Mouse (Mus musculus) kidney, adult 11 months (tissue): Measurements from ENCODE around the gene Aftph.
A peak's percentile ranks its signal among the peaks of the same experiment; 100 is the strongest.

Source experiments
- DNase-seq: peaks from one replicate; pipeline ENCODE4 v3.0.0; 2022

Gene Aftph

DNA sequence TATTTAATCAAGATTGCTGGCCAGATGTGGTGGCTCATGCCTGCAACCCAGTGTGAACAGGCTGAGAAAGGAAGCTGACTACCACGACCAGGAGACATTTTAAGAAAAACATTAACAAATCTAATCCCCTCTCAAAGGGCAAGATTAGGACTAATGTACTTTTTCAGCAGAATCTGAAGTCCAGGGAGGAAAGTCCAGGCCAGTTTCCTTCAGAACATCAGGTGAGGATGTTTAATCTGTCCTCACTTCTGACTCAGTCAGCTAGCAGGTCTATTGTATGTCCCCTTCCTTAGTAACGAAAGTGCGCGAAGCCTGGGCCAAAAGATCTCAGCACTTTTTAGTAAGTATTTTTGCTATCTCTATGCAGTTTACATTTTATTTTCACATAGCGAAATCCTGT lies 17.8 kb downstream of the Aftph start:
- peak; percentile 62 for DNase-seq

DNA sequence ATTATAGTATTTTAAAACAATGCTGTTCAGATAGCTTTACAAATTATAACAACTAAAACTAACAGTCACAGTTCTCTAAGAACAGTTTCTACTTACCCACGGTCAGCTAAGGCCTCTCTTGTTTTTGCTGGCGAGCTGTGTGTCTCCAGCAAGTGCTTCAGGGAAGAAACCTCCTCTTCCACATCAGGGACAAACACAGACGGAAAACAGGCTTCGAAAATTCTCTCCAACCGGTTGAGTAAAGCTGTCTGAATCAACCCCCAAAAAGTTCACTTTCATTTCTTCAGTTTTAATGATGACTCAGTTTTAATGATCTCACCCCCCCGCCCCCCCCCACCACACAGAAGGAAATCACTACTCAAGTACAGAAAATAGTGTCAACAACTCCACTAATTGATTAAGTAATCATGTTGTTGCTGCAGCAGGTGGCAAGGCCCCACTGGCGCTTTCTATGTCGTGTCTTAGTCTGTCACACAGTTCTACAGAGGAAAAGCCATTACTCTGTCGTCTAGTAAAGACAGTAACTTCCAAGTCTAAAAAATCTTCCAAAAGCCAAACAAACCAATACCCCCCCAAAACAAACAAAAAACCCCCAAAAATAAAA lies 29.2 kb downstream of the Aftph start:
- no peak for DNase-seq

DNA sequence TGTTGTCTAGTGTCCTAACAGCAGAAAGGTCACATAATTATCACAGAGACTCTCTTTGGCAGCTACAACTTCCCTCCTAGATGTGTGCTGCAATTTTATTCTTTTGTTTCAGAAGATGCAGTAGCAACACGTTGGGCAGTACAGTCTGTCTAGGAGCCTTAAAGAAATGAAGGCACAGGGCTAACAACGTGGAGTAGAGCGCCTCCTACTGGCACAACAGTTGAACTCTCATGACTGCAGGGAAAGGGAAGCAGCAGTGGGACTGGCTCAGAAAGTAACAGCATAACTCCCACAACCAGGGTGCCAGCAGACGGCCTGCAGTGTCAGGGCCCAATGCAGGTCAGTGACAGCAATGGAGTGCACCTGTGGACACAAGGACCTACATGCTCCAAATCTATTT lies 50.4 kb downstream of the Aftph start:
- DNase-seq = peak; percentile 46

DNA sequence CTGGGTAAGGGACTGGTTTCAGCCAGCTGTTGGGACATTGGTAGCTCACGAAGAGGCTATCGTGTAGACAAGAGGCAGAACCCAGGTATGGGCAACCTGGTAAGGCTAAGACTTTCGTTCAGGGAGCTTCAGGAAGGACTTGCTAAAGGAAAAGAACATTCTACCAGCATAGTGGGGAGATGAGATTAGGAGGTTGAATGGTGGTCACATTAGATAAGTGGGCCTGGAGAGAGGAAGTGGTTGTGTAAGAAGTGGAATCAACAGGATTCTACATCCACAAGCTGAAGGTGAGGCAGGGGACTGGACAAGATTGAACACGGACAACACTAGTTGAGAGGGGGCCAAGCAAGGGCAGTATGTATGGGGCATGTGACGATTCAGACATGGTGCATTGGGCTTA lies 59.7 kb downstream of the Aftph start:
- DNase-seq = no peak

DNA sequence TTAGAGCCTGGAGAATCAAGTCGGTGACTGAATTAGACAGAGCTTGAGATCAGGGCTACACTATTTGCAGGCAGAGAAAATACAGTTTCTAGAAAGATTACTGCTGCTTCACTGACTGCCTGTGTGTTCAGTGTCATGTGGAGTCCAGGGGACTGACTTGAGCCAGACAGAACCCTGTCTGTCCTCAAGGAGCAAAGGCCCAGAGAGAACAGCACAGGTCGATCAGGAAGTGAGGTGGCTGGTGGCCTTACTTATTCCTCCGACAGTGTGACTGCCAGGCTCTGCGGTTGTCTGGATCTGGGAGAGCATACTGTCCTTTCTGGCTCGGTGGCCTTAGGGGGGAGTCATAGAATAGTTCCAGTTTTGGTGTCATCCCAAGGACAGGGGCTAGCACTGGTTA lies 60.6 kb downstream of the Aftph start:
- DNase-seq = no peak

DNA sequence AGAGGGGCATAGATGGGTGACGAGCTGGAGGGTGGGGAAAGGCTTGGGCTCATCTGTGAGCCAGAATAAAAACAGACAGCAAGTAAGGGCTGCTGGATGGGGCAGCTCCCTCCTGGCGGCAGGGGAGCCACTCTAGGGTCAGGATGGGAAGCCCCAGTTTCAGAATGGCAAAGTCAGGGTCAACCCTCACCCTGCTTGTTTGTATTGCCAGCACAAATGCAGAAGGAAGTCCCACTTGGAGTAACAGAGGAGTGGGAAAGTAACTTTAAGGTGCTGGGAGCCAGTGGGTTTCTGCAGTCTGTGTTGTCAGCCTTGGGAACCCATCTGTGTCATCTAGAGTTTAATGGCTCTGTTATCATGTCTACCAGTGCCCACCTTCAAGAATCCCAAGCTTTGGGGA lies 62.0 kb downstream of the Aftph start:
- DNase-seq = no peak

DNA sequence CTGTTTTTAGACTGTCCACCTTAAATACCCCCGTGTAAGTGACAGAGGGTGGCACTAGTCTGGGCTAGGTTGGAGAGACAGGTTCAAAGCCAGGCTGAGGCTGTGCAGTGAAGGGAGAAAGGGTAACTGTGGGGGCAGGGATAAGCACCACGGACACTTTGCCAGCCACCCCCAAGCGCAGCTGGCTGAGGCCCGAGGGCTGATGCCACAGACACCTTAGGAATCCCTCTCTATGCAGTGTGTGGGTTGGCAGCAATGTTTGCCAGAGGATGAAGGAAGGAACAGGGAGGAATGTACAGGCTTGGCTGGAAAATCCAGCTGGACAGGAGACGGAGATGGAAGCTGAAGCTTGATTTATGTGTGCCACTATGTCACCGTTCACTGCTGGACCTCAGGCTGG lies 68.9 kb downstream of the Aftph start:
- DNase-seq = no peak

DNA sequence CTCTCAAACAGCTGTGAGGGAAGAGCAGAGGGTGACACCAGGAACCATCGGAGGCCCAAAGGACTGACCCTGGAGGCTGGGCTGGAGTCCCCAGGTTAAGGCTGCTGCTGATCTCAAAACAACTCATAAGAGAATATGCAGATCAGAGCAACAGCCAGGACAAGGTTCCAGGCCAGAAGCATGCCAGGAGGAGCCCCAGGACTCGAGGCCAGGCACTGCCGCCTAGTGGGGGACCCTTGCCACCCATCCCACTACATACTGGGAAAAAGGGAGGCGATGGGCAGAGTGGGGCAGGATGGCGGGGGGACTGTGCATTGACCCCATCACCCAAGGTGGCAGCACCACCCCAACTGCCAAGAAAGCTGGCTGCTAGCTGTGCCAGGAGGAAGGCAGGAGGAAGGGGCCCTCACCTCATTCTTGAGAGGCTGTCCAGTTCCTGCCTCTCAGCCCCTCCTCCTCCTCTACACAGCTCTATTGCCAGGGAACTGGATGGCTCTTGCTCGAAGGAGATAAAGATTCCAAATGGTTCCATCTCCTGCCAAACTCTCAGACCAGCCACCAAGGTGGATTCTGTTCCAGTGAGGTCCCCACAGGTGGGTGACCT lies 69.5 kb downstream of the Aftph start:
- no peak for DNase-seq

DNA sequence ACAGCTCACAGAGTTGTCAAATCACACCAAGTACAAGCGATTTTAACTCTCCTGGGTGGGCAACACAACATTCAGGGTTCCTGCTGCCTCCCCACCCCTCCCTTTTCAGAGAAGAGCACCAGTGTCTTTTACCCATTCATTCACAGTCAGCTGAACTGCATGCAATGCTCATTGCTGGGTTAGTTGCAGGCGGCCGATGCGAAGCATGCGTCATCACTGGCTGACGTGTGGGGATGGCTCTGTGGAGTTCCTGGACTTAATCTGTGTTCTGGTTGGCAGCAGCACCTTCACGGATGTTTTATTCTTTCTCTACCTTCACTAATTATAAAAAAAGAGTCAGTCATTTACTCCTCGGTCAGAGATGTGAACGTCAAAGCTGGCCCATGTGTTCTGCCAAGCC lies 76.5 kb downstream of the Aftph start:
- DNase-seq = no peak

DNA sequence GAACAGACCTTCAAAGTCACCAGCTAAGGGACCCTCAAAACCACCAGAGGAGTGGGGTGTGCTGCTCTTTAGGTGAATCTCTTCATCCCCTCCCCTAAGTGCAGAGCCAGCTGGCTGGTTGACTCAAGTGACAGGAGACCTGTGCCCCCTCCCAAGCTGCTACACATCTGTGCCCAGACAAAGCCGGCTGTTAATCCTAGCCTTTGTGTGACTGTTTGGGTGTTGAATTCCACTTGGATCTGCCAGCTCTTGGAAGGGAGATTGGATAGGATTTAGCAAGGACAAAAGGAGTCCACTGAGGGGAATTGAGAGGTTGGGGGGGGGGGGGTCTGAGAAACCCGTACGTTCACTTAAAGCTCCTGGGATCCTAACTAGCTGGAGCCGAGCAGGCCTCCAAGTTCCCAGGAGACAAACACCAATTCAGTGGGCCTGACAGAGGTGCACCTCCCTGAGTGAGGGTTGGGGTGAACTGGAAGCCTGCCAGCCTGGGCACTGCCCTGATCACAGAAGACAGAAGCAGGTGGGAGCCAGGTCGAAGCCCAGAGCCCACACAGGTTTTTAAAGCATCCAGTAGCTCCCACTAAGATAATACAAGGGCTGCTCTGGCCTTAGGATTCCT lies 77.7 kb downstream of the Aftph start:
- DNase-seq = no peak

DNA sequence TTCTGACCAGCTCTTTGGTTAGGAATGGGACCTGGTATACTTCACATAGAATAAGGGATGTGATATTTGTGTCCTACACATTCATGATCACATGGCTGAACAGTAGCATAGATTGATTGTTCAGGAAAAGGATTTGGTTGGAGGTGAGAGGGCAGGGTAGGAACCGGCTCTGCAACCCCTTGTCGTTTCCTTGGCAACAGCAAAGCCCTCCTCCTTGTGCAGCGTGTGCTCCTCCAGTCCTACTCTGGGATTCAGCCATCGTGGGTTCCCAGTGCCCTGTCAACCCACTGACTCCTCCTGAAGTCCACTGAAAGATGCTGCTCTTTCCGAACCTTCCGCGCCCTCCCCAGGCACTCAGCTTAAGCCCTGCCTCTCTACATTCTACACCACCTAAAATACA lies 78.6 kb downstream of the Aftph start:
- DNase-seq = no peak

DNA sequence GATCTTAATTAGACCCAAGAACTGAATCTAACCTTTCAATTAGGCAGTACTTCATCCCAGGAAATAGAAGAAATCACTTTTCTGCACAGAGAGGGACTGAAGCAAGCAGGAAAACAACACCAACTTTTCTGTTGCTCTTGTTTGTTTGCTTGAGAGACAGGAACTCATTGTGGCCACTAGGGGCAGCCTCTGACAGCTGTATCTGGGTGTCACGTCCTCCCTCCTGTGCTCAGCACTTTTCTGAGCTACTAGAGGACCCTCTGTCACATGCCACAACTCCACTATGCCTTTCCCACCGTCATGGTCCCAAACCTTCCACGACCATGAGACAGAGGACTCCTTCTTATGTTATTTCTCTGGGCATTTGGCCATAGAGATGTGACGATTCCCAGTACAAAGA lies 79.7 kb downstream of the Aftph start:
- no peak for DNase-seq

DNA sequence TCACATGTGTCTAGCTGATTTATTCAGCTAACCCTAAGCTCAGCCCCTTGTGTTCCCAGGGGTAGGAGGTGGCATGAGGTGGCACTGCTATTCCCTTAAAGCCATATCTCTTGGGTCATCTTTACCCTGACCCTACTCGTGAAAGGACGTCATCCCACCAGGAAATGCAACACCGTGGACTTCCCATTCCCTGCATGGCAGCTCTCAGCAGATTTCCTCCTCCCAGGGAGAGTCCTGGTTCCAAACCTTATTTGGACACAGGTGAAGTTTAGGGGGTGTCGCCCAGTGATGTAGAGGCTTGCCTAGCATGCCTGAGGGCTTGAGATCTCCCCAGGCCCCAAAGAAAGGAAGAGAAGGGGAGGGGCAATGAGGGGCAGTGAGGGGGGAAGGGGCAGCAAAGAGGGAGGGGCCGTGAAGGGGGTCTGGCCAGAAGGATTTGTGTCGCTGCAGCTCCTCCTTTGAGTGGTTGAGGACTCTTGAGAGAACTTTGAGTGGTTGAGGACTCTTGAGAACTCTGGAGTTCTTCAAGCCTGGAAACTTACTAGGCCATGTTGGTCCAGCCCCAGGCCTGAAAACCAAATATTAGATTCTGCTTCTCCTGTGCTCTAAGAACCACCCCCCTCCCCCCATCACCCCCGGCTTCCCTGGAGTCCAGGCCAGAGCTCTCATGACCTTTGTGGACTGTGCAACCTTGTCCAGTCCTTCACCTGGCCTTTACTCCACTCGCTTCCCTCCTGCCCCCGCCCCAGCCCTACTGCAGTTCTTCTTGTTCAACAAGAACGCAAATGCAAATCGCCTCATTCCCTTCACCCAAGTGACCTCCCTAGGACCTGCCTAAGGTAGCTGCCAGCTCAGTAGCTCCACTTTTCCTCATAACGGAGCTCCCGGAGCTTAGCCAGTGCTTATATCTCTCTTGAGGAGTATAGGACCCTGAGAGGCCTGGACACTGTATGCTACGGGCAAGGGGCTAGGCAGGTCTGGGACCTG lies 81.0 kb downstream of the Aftph start:
- DNase-seq = peak; percentile 55

DNA sequence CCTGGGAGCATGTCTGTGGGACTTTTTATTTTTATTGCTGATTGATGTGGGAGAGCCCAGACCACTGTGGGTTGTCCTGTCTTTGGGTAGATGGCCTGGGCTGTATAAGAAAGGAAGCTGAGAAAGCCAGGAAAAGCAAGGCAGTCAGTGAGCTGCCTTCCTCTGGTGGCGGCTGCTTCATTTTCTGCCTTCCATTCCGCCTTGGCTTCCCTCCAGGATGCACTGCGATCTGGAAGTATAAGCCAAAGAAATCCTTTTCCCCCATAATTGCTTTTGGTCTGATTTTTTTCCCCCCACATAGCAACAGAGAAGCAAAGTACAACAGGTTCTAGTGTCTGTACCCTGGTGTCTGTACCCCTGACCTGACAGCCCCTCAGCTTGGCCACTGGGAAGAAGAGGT lies 82.3 kb downstream of the Aftph start:
- DNase-seq = no peak

DNA sequence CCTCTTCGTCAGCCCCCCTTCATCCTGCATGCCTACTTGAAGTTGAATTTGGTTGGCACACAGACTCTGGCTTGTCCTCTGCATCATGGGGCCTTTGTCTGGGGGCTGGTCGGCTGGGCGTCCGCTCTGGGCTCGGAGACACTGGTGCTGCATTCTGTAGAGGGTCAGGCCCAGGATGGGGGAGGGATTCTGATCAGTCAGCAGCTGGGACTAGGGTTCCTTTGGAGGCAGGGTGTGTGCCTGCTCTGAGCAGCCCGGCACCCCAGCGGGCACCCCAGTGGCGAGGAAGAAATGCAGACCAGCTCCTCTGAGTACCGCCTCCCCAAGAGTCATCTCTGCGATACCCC lies 84.7 kb downstream of the Aftph start:
- DNase-seq = no peak

DNA sequence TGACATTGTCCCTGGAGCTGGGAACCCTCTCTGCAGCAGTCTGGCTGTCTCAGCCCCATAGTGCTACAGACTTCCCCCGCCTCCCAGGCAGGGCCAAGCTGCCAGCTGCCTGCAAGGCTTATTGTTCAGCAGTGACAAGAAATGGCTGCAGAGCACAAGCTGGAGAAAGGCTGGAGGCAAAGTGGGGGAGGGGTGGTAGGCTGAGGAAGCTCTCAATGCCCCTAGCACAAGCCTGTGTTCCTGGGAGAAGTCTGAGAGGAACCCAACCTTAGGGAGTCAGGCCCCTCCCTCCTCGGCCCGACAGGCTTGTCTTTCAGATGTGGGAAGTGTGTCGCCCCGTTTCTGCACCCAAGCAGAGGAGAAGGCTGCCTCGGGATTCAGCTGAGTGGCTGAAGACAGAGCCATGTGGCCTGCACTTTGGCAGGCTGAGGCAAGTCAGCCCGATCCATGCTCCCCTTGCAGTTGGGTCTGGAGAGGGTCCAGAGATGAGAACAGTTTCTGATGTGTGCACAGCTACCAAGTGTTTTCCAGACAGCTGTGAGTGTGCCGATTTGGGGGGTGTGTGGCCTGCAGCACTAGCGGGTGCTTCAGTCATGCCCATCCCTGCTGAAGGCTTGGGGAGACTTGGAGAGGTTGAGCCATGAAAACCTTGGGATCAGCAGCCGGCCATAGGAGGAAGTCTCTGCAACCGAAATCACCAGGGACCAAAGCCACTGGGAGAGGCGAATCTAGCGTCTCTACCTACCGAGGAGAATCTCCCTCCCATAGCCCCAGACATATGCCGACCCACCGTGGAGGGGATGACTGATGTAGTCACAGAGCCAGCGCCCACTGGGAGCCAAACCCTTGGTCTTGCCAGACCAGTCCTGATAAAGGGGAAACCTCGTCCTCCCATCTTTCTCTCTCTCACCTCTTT lies 85.3 kb downstream of the Aftph start:
- no peak for DNase-seq

DNA sequence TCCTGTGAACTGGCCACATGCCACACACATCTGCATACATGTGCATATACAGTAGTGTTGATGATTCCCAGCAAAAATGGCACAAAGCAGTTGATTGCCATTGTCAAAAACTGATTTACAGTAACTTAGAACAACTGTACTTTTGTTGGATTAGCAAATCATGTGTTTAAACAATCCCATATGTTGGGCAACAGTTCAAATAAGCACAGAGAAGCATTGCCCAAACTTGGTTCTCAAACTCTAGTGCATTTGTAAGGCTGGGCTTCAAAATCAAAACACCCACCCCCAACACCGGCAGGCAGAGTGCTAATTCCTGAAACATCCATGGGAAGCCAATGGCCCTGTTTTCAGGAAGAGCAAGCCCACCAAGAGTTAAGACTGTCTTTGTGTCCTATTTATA lies 90.2 kb downstream of the Aftph start:
- DNase-seq = no peak

DNA sequence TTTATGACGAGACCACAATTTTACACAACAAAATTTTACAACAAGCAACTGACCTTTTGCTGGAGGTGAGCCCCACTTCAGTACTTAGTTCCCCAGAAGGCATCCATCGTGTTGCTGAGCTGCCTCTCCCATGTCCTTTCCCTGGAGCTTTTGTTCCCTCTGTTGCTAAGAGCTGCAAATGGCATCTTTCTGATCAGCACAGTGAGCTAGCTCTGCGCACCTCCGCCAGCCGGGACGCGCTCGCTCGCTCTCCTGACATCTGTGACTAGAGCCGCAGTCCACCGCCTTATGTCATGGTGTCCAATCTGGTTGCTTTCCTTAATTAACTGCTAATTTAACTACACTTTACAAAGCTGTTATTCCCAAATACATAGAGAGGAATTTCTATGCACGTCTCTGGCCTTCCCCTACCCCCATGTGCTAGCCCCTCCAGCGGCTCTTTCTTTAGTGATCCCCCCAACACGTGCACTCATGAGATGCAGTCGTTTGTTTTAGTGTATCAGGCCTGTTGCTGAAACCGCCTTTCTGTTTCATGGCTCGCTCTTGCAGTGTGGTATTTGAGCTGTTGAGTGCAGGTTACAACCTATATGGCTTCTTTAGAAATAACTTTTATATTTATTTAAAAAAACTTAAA lies 91.3 kb downstream of the Aftph start:
- DNase-seq = no peak

DNA sequence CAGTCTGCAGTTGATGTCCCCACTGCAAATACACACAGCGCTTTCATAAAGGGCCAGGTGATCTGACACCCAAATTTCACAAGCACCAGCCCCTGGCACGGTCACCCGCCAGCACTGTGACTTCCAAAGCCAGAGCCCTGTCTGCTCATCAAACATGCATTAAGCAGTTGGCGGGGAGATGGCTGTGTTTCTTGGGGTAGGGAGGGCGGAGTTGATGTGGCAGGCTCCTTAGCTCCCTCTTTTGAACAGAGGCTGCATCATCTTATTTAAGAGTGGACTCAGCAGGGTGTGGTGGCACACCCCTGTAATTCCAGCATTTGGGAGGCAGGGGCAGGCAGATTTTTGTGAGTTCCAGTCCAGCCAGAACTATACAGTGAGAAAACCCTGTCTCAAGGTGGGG lies 91.9 kb downstream of the Aftph start:
- DNase-seq = no peak

DNA sequence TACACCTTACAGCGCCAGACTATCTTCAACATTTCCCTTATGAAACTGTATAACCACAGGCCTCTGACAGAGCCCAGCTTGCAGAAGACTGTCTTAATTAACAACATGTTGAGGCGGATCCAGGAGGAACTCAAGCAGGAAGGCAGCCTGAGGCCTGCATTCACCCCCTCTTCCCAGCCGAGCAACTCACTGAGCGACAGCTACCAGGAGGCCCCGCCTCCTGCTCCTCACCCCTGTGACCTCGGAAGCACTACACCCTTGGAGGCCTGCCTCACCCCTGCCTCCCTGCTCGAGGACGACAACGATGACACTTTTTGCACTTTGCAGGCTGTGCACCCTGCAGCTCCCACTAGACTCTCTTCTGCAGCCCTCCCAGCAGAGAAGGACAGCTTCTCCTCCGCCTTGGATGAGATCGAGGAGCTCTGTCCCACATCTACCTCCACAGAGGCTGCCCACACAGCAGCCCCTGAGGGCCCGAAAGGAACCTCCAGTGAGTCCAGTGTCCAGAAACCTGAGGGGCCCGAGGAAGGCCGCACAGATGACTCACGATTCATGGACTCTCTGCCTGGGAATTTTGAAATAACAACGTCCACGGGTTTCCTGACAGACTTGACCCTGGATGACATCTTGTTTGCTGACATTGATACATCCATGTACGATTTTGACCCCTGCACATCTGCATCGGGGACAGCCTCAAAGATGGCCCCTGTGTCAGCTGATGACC lies 93.3 kb downstream of the Aftph start:
- peak; percentile 41 for DNase-seq

DNA sequence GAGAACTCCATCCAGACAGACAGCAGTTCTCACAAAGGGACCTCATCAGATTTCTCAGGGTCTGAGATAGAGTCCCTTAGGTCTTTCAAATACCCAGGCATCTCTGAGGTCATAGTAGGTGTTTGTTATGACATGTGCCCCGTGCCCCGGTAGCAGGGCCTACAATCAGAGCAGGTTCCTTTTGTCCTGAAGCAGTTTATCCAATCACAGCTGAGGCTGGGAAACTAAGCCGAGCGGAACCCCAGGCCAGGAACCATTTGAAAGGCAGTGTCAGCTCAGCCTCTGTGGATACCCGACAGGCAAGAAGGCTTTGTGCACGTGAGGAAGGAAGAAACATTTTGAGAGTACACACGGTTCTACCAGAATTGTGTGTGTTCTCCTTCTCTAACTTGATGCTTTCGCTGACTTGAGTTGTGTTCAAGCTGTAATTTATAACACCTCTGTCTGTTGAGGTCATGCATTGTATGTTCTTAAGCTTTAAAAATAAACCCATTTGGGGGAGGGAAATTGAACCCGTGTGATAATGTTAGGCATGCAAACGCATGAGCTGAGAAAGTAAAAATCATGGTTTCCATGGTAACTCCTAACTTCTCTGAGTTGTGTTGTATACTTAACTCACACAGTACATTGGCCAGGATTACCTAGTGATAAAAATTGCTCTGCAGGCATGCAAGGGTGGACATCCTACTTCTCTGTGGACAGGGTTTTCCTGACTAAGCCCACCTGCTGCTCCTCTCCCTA lies 94.2 kb downstream of the Aftph start:
- DNase-seq = no peak
